Mouse (Mus musculus) left cerebral cortex, adult 8-10 months (tissue): Measurements from ENCODE around the gene Bms1. TPM values are rescaled to one million over a fixed set of nuclear protein-coding genes. Genes with fewer than 3 reads are reported as not detected.

Source experiments
- DNase-seq, 2 experiments: peaks; one replicate each; pipeline ENCODE4 v3.0.0; 2022; ENCODE audit warnings: low spot score in 2 of 2
- total RNA-seq, 4 experiments: library from RNA; stranded (reverse); gene quantifications; 2 replicates each; pipeline ENCODE4 v1.2.4; 2022

The Bms1 gene
- total RNA-seq = 10 to 100 TPM; 23.0 to 27.5 (median 24.8) TPM

GRCm38 (mm10) chr6:118419050-118419920 lies at the start of gene Bms1:
Bms1 (minus strand) TSS chr6:118419474.
- peak; percentile 88 to 94 for DNase-seq

DNA sequence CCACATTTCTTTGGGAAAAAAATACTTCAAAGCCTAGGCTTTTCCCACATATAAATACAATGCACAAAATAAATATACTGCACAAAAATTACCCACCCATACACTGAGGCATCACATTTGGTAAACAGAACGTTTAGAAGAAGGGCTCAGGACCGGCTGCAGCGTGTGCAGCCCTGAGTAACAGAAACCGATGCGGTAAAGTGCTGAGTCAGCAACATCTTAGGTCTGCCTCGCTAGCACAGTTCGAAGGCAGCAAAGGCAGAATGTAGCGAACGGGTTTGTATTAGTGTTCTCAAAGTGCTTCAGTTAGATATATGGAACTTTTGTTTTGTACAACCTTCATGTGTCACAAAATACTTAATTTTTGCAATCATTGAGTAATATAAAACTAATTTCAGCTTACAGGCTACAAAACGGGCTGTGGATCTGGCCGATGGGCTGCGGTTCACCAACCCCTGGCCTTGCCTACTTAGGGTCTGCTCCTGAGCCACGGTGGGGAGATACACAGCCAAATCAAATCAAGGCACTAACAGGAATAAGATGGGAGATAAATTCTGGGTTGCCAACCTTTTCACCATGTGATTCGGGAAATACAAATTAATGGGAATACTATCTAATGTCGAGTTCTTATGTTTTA lies 42.9 kb upstream of the Bms1 start:
- DNase-seq = no peak

DNA sequence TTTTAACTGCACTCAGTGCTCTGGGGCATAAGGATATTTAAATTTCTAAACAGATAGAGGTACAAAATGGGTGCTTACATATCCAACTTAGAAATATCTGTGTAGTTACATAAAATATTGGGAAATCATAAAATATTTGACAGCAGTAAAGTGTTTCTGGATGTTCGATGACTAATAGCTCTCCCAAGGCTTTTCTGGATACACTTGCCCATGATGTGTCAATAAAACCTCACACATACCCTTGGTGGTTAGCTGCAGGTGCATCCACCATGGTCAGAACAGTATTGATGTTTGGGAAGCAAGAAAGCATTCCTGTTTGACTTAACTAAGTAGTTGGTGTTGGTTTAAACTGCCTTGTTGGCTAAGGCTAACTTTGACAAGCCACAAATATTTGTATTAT lies 38.5 kb upstream of the Bms1 start:
- DNase-seq = no peak

DNA sequence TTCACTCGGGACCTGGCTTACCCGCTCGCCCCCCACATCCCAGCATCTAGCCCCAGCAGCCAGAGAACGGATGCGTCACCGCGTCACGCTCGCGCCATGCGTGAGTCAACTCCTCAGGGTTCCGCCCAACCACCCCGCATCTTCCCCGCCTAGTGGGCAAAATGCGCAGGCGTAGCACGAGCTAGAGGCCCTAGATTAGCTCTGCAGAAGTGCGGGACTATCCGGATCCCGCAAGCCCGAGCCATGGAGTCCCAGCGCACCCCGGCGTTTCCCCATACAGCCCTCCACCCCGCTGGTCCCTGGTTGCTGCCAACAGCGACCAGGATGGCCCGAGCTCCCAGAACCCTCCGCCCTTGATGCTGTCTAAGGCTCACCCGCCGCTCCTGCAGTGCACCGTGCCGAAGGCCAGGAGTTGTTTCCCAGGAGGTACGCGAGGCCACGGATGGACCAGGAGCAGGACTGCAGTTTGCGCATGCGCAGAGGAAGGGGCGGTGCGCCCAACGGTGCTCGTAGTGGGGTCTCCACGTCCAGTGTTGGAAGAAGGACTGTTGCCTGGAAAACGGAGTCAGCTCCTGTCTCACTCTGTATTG lies 35.9 kb upstream of the Bms1 start, which contains the start of gene Zfp248:
Gene Zfp248 (minus strand): TSS at position 487 of the 590 bp plus-strand sequence.
- DNase-seq = peak; percentile 88 to 93

GRCm38 (mm10) chr6:118454452-118454851 lies 35.2 kb upstream of the Bms1 start:
- DNase-seq = peak in 1 of 2 experiments; percentile 29

- no peak for DNase-seq
Observed at GRCm38 (mm10) chr6:118431502-118431901, 12.2 kb upstream of the Bms1 start.

GRCm38 (mm10) chr6:118426666-118427065 lies 7.4 kb upstream of the Bms1 start:
- no peak for DNase-seq

DNA sequence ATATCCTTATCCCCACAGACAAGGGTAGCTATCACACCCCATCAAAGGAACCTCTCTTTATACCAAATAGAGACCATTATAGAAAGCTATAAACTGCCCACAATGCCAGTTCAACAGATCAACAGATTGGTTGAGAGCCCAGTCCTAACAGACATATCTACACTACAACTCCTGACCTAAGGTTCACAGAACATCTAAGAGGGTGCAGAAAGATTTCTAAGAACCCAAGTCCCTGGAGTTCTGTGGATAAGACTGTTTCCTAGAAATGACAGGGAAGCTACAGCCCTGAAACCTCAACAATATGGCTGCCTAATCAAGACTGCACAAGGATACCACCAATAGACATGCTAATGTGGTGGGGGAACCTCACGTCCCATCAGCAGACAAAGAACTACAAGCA lies 8.8 kb downstream of the Bms1 start:
- DNase-seq = no peak

- DNase-seq = no peak
Observed at GRCm38 (mm10) chr6:118408510-118408909, 10.8 kb downstream of the Bms1 start.

- no peak for DNase-seq
Observed at GRCm38 (mm10) chr6:118406421-118406820, 12.9 kb downstream of the Bms1 start.

DNA sequence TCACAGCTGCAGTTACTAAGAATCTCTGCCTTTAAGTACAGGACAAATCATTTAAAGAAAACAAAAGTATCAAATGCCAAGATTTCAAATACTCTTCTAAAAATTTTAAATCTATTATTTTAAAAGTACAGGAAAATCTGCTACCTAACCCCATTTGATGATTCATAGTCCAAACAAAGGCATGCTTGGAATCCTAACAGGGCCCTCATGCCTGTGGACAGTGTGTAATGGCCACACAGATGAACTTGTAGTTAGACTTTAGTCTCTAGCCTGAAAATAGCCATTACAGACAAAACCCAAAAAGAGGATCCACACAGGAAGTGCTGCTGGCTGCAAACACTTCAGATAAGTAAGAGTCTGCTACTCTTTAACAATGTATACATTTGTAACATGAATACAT lies 28.5 kb downstream of the Bms1 start:
- DNase-seq = no peak

GRCm38 (mm10) chr6:118385962-118386361 lies 33.3 kb downstream of the Bms1 start:
- no peak for DNase-seq

DNA sequence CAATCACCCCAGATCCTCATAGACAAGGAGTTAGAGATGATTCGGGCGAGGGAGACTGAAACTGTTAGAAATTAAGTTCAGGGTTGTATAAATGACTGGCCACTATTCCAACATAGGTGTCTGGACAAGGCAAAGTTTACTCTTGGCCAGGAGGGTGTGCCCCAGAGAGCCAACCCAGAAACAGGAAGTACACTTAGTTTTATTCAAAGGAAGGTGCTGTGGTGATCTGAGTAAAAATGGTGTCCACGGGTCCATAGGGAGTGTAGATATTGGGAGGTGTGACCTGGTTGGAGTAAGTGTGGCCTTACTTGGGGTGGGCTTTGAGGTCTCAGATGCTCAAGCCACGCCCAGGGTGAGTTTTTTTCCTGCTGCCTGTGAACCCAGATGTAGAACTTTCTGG lies 38.0 kb downstream of the Bms1 start:
- DNase-seq = no peak

DNA sequence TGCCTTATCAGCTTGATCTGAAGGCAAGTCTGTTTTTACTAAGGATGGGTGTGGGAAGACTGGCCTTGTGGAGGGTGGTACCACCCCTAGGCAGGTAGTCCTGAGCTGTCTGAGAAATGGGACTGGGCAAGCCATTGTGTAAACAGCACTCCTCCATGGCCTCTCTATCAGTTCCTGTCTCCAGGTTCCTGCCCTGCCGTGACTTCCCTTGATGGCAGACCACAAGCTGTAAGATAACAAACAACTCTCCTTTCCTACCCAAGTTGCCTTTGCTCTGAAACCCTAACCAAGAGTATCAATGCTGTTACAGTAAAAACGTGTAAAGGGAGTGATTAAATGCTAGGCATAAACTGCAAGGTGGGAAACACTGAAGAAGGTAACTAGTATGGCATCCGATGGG lies 38.6 kb downstream of the Bms1 start:
- DNase-seq = no peak

DNA sequence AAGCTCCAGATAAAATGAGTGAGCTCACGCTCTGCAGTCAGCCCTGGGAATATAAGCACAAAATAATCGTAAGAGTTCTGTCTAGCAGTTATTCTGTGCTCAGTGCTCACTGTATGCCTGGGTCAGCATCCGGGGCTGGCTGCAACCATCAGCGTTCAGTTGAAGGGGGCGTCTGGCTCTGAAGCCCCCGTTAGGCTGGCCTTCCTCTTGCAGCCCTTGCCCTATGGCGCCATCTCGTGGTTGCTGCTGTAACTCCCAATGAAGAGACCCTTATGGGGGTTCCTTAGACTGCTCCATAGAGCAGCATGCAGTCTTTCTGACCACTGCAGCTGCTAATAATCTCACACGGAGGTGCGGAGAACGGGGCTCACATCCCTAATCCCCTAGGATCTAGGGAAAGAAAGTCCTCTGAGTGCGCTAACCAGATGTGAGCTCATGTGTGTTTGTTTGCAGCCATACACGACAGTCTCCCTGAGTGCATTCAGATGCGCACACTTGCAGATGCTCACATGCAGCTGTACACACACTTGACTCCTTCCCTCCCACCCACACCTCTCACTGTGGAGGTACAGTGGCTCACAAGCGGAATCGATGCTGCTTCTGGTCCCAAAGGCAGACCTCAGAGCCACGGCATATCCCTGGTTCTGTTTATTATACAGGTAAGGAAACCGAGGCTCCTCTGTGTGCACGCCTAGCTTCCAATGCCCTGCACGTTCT lies 39.7 kb downstream of the Bms1 start:
- DNase-seq = peak; percentile 13 to 55

DNA sequence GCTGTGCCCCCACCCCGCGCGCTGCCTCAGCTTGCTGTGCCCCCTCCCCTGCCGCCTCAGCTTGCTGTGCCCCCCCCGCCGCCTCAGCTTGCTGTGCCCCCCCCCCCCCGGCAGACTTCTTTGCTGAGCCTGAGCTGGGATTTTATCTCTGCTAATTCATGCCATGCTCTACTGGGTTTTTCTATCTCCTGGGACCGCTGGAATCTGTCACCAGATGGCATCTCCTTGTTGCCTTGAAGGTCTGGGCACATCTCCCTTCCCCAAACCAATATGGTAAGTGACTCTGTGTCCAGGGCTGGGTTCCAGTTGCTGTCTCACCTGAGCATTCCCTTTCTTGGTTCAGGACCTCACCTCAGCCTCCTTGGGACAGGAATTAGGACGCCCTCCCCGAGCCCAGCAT lies 41.7 kb downstream of the Bms1 start:
- no peak for DNase-seq

DNA sequence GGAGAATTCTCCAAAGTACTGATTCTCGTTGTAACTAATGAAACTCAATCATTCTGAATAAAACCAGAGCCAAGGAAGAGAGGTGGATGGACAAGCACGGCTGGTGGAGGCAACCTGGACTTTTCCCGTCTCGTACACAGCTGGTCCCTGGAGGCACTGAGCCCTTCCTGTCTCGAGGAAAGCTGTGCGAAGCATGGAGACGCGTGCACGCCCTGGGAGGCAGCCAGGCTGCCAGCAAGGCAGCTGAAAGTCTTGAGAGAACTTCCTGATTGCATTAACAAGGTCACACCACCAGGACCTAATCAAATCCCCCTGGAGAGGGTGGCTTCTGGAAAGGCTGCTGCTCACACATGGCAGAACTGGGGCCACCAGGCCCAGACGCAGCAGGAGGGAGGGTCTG lies 43.3 kb downstream of the Bms1 start:
- DNase-seq = no peak

GRCm38 (mm10) chr6:118375457-118375856 lies 43.8 kb downstream of the Bms1 start:
- no peak for DNase-seq

GRCm38 (mm10) chr6:118375026-118375425 lies 44.2 kb downstream of the Bms1 start:
- DNase-seq = no peak

DNA sequence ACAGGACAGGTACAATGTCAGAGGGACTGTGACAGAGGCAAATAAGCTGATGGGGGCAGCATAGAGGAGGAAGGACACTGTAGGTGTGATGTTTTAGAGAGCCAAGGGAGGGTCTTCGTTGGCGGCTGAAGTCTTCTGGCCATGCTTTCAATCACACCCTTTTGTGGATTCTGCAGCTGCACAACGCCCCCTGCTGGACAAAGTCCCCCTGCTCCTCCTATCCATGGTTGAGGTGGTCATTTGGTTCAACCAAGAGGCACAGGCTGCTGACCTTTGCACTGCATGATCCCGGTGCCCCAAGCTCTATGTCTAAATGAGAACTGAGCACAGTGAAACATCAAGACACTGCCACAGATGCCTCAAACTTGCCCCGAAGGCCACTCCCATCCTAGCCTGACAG lies 46.0 kb downstream of the Bms1 start:
- DNase-seq = peak in 1 of 2 experiments; percentile 17

DNA sequence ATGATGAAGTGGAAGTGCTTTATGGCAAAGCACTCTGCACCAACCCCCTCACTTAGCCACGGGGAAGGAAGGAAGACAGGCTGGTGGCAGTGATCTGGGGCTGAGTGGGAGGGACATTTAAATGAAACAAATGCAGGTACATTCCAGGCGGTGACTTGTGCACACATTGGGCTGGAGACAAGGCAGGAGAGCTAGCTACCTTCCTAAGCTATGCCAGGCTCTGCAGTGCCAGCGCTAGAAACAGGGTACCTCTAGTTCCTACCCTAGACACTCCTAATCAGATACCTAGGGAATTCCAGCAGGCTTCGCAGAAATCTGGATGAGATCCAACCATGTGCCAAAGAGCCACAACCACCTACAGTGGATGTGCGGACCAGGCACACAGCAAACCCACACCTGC lies 46.5 kb downstream of the Bms1 start:
- DNase-seq = peak; percentile 30 to 56

- DNase-seq = peak in 1 of 2 experiments; percentile 18
Observed at GRCm38 (mm10) chr6:118367502-118367901, 51.8 kb downstream of the Bms1 start.
